Mouse (Mus musculus) lung, adult 2 months (tissue): ENCODE measurements around the gene Iltifb.
"Not testable (repeated sequence)": the region's sequence is repeated elsewhere in the genome, so short reads cannot be mapped to it uniquely, and the experiment has no call there.

ENCODE experiments used
- CTCF ChIP-seq: fragments of 200-500 bp; IDR thresholded peaks from 2 replicates; pipeline ENCODE4 v1.5.1; 2011; ENCODE audit warnings: mild to moderate bottlenecking, low read length, control low read depth; ENCODE audit not compliant: insufficient read depth
- POLR2A ChIP-seq: fragments of 200-500 bp; IDR thresholded peaks from 2 replicates; pipeline ENCODE4 v1.6.1; 2011; ENCODE audit warnings: low read depth, mild to moderate bottlenecking, control low read depth, low read length, borderline replicate concordance; ENCODE audit errors: extremely low read depth

DNA sequence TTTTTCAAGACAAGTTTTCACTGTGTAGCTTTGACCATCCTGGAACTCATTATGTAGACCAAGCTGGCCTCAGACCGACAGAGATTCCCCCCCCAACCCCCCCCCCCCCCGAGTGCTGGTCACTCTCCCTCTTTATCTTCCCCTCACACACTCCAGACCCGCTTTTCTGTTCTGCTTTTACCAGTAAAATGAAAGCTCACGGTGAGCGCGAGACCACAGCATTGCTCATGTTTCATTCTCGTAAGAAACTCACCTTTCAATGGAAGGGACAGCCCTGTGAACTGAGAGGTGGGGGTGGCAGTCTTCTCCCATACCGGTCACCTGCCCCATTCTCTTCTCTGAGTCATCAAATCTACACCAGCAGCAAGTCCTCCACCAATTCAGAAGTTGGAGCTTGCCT is 26.0 kb downstream of the Iltifb start:
- not testable (repeated sequence) for TF ChIP-seq POLR2A, CTCF
